Mouse (Mus musculus) limb, embryonic 13.5 days (tissue): Measurements from ENCODE around the gene Chmp2a. TPM values are rescaled to one million over a fixed set of nuclear protein-coding genes. Genes with fewer than 3 reads are reported as not detected.

ENCODE experiments used
- ATAC-seq: fragments of 200-750 bp; cut with Nextera tagmentation; 2 replicates; pipeline ENCODE4 v1.8.0; 2017; ENCODE audit warnings: low read depth, moderate number of reproducible peaks, moderate TSS enrichment; ENCODE audit not compliant: low FRiP score
- H3K27ac ChIP-seq: fragments of 300-500 bp; sonication (generic); 2 replicates; pipeline ENCODE4 v1.5.1; 2015; ENCODE audit warnings: inconsistent platforms, mild to moderate bottlenecking, moderate library complexity
- H3K27me3 ChIP-seq: fragments of 300-500 bp; sonication (generic); 2 replicates; pipeline ENCODE4 v1.6.1; 2015; ENCODE audit warnings: mild to moderate bottlenecking, inconsistent platforms
- H3K36me3 ChIP-seq: fragments of 300-500 bp; sonication (generic); 2 replicates; pipeline ENCODE4 v1.6.1; 2015; ENCODE audit warnings: inconsistent platforms, mild to moderate bottlenecking, moderate library complexity
- H3K4me1 ChIP-seq: fragments of 300-500 bp; sonication (generic); 2 replicates; pipeline ENCODE4 v1.6.1; 2015; ENCODE audit warnings: inconsistent platforms
- H3K4me2 ChIP-seq: fragments of 300-500 bp; sonication (generic); replicated peaks from 2 replicates; pipeline ENCODE4 v1.6.1; 2015; ENCODE audit warnings: inconsistent platforms, mild to moderate bottlenecking, moderate library complexity
- H3K4me3 ChIP-seq: fragments of 300-500 bp; sonication (generic); 2 replicates; pipeline ENCODE4 v1.5.1; 2015; ENCODE audit warnings: moderate library complexity, mild to moderate bottlenecking, inconsistent platforms
- H3K9ac ChIP-seq: fragments of 300-500 bp; sonication (generic); 2 replicates; pipeline ENCODE4 v1.6.1; 2015; ENCODE audit warnings: mild to moderate bottlenecking, inconsistent platforms
- H3K9me3 ChIP-seq: fragments of 300-500 bp; sonication (generic); 2 replicates; pipeline ENCODE4 v1.6.1; 2016; ENCODE audit warnings: inconsistent platforms
- WGBS: fragments of 180-500 bp; shearing (Covaris S2); methylation state at CpG from one replicate; pipeline ENCODE4 v1.1.7; 2015; 5-methylcytosine and 5-hydroxymethylcytosine counted together
- polyA plus RNA-seq: library from polyadenylated mRNA; unstranded; fragments of >200 nt; fragmentation: Nextera tagmentation; extraction: Ambion mirVana; gene quantifications from 2 replicates; pipeline ENCODE4 v1.2.1, GENCODE M21; 2015

Chmp2a gene
- polyA plus RNA-seq, 1 experiment from 2014 or later, result 127 TPM

GRCm38 (mm10) chr7:12993148-12993547 is 41.5 kb downstream of the Chmp2a start:
- Histone ChIP-seq H3K27me3 (no peaks in the 10 kb centered on the region), H3K36me3 (no peaks in the 10 kb centered on the region), H3K4me1 (no peaks in the 10 kb centered on the region), H3K9me3 (no peaks in the 10 kb centered on the region), H3K9ac (no peak overlapping the region), H3K4me2 (no peak overlapping the region), H3K27ac (no peak overlapping the region), H3K4me3 (no peak overlapping the region)
- 87% methylated on average over 10 of the region's 10 CpGs for WGBS
- ATAC-seq, result no peak

GRCm38 (mm10) chr7:12992222-12992621 is 42.4 kb downstream of the Chmp2a start:
- Histone ChIP-seq H3K4me1 (no peaks in the 10 kb centered on the region), H3K36me3 (no peaks in the 10 kb centered on the region), H3K27me3 (no peaks in the 10 kb centered on the region), H3K9ac (no peak overlapping the region), H3K4me3 (no peak overlapping the region), H3K4me2 (no peak overlapping the region), H3K9me3 (no peaks in the 10 kb centered on the region), H3K27ac (no peak overlapping the region)
- ATAC-seq, result no peak
- 5% methylated on average over 3 of the region's 3 CpGs for WGBS

GRCm38 (mm10) chr7:12987409-12988189 is 47.0 kb downstream of the Chmp2a start:
- Histone ChIP-seq H3K36me3 (peaks cover 3% of the 10 kb centered on the region; the same call in 1 of the 2 replicates), H3K9me3 (no peaks in the 10 kb centered on the region), H3K9ac (no peak overlapping the region), H3K4me3 (no peak overlapping the region), H3K27ac (no peak overlapping the region), H3K4me1 (no peaks in the 10 kb centered on the region), H3K4me2 (no peak overlapping the region), H3K27me3 (no peaks in the 10 kb centered on the region)
- 77% methylated on average over 8 of the region's 8 CpGs for WGBS
- no peak for ATAC-seq

DNA sequence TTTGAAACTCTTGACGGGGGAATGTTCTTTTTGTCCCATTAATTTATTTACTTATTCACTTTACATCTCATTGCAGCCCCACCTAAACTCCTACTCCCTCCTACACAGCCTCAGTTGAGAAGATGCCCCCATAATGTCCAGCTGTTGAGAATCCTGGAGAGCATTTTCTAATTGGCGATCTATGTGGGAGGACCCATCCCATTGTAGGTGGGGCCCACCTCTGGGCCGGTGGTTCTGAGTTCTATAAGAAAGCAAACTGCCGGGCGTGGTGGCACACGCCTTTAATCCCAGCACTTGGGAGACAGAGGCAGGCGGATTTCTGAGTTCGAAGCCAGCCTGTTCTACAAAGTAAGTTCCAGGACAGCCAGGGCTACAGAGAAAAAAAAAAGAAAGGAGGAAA is 47.7 kb downstream of the Chmp2a start:
- no peaks in the 10 kb centered on the region for H3K4me1 ChIP-seq
- H3K4me3 ChIP-seq, result no peak overlapping the region
- no peak for ATAC-seq
- no peaks in the 10 kb centered on the region for H3K9me3 ChIP-seq
- H3K27me3 ChIP-seq, result no peaks in the 10 kb centered on the region
- H3K9ac ChIP-seq, result no peak overlapping the region
- no peak overlapping the region for H3K4me2 ChIP-seq
- WGBS, result 81% methylated on average over 8 of the region's 8 CpGs
- H3K27ac ChIP-seq, result no peak overlapping the region
- H3K36me3 ChIP-seq, result peaks cover 10% of the 10 kb centered on the region

GRCm38 (mm10) chr7:12985724-12986123 is 48.9 kb downstream of the Chmp2a start:
- peaks cover 13% of the 10 kb centered on the region for H3K36me3 ChIP-seq
- ATAC-seq, result no peak
- no peaks in the 10 kb centered on the region for H3K9me3 ChIP-seq
- H3K9ac ChIP-seq, result no peak overlapping the region
- H3K4me2 ChIP-seq, result no peak overlapping the region
- 88% methylated on average over 1 of the region's 1 CpGs for WGBS
- no peak overlapping the region for H3K4me3 ChIP-seq
- no peaks in the 10 kb centered on the region for H3K27me3 ChIP-seq
- H3K4me1 ChIP-seq, result no peaks in the 10 kb centered on the region
- no peak overlapping the region for H3K27ac ChIP-seq

Other genes starting within 250 kb of the Chmp2a start
- 13.2 and 14.4 TPM in 2 replicates for gene Zscan18, start 231.2 kb downstream of the Chmp2a start, polyA plus RNA-seq
- 17.5 TPM in 2 replicates for gene Zfp329, start 215.9 kb downstream of the Chmp2a start, polyA plus RNA-seq
- gene Zfp110, start 200.0 kb downstream of the Chmp2a start, polyA plus RNA-seq, result 38.8 and 43.6 TPM in 2 replicates
- gene Zfp128, start 153.6 kb downstream of the Chmp2a start, polyA plus RNA-seq, result 6.4 and 7.3 TPM in 2 replicates
- 15.8 and 20.9 TPM in 2 replicates for gene Zscan22, start 137.0 kb downstream of the Chmp2a start, polyA plus RNA-seq
- 1,044 and 1,066 TPM in 2 replicates for gene Rps5, start 112.5 kb downstream of the Chmp2a start, polyA plus RNA-seq
- 0.42 and 0.64 TPM in 2 replicates for gene Rnf225, start 107.4 kb downstream of the Chmp2a start, polyA plus RNA-seq
- 12.6 and 13.6 TPM in 2 replicates for gene Zfp324, start 69.0 kb downstream of the Chmp2a start, polyA plus RNA-seq
- 10.5 and 10.8 TPM in 2 replicates for gene Zfp446, start 57.0 kb downstream of the Chmp2a start, polyA plus RNA-seq
- gene Slc27a5, start 36.6 kb downstream of the Chmp2a start, polyA plus RNA-seq, result 0.08 and 0.34 TPM in 2 replicates
- 316 and 329 TPM in 2 replicates for gene Trim28, start 35.7 kb downstream of the Chmp2a start, polyA plus RNA-seq
- gene Zbtb45, start 24.8 kb downstream of the Chmp2a start, polyA plus RNA-seq, result 28.0 and 29.6 TPM in 2 replicates
- 100 and 114 TPM in 2 replicates for gene Ube2m, start 3.5 kb upstream of the Chmp2a start, polyA plus RNA-seq
- 3.2 and 3.8 TPM in 2 replicates for gene Mzf1, start 20.0 kb upstream of the Chmp2a start, polyA plus RNA-seq
- not detected in 2 replicates for gene Vmn1r85, start 60.4 kb upstream of the Chmp2a start, polyA plus RNA-seq
- not detected in 2 replicates for gene Vmn1r86, start 85.1 kb upstream of the Chmp2a start, polyA plus RNA-seq
- not detected in 2 replicates for gene Vmn1r87, start 105.3 kb upstream of the Chmp2a start, polyA plus RNA-seq
- gene Vmn1r88, start 124.8 kb upstream of the Chmp2a start, polyA plus RNA-seq, result not detected in 2 replicates
- gene Vmn1r89, start 178.2 kb upstream of the Chmp2a start, polyA plus RNA-seq, result not detected in 2 replicates
- 116 and 123 TPM in 2 replicates for gene Lig1, start 242.5 kb upstream of the Chmp2a start, polyA plus RNA-seq
- 11.8 and 16.0 TPM in 2 replicates for gene Zswim9, start 243.9 kb upstream of the Chmp2a start, polyA plus RNA-seq